Mouse (Mus musculus) midbrain, embryonic 11.5 days (tissue): ENCODE measurements around the gene Adcy6. TPM values are rescaled to one million over a fixed set of nuclear protein-coding genes. Genes with fewer than 3 reads are reported as not detected.

Experiments
- ATAC-seq: fragments of 200-750 bp; cut with Nextera tagmentation; 2 replicates; pipeline ENCODE4 v1.8.0; 2017; ENCODE audit warnings: moderate TSS enrichment, moderate library complexity; ENCODE audit not compliant: low FRiP score
- DNase-seq: peaks from one replicate; pipeline ENCODE4 v3.0.0; 2015; ENCODE audit warnings: low spot score; ENCODE audit errors: missing footprints
- H3K27ac ChIP-seq: fragments of 300-500 bp; sonication (generic); 2 replicates; pipeline ENCODE4 v1.5.1; 2014; ENCODE audit warnings: low read depth, low read length
- H3K27me3 ChIP-seq: fragments of 300-500 bp; sonication (generic); 2 replicates; pipeline ENCODE4 v1.6.1; 2014; ENCODE audit warnings: mild to moderate bottlenecking, low read length, moderate library complexity, mixed read lengths; ENCODE audit not compliant: control insufficient read depth, insufficient read depth
- H3K36me3 ChIP-seq: fragments of 300-500 bp; sonication (generic); 2 replicates; pipeline ENCODE4 v1.6.1; 2014; ENCODE audit warnings: mild to moderate bottlenecking, low read length, moderate library complexity, mixed read lengths; ENCODE audit not compliant: control insufficient read depth, insufficient read depth
- H3K4me1 ChIP-seq: fragments of 300-500 bp; sonication (generic); 2 replicates; pipeline ENCODE4 v1.6.1; 2014; ENCODE audit warnings: low read length; ENCODE audit not compliant: control insufficient read depth, insufficient read depth
- H3K4me2 ChIP-seq: fragments of 300-500 bp; sonication (generic); 2 replicates; pipeline ENCODE4 v1.6.1; 2014; ENCODE audit warnings: mild to moderate bottlenecking, moderate library complexity
- H3K4me3 ChIP-seq: fragments of 300-500 bp; sonication (generic); 2 replicates; pipeline ENCODE4 v1.5.1; 2014; ENCODE audit warnings: low read depth, low read length
- H3K9ac ChIP-seq: fragments of 300-500 bp; sonication (generic); 2 replicates; pipeline ENCODE4 v1.6.1; 2014; ENCODE audit warnings: low read length
- H3K9me3 ChIP-seq: fragments of 300-500 bp; sonication (generic); 2 replicates; pipeline ENCODE4 v1.6.1; 2016; ENCODE audit warnings: low read length; ENCODE audit not compliant: control insufficient read depth
- WGBS: fragments of 180-500 bp; shearing (Covaris S2); extraction: QIAGEN DNeasy Blood & Tissue Kit; methylation state at CpG from one replicate; pipeline ENCODE4 v1.1.7; 2014; 5-methylcytosine and 5-hydroxymethylcytosine counted together
- polyA plus RNA-seq: library from polyadenylated mRNA; unstranded; fragments of >200 nt; fragmentation: Nextera tagmentation; extraction: Ambion mirVana; gene quantifications from 2 replicates; pipeline ENCODE4 v1.2.1, GENCODE M21; 2014

Adcy6 gene
- polyA plus RNA-seq, 1 experiment from 2014 or later = 9.3 TPM

DNA sequence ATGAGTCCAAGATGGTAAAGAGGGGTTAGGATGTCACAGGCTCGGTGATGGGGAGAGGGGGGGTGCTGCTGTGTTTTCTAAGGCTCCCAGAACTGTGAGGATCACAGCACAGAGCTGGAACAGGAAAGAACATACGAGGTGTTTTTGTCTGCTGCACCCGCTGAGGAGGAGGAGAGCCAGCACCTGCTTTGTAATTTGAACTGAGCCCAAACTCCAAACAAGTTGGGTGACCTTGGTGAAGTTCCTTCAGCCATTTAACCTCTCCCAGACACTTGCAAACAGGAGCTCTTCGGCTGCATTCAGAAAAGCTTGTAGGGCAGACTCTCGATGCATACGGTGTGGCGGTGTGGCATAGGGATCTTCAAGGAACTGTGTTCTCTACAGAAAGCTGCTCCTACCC, 24.5 kb downstream of the Adcy6 start:
- no peak overlapping the region for H3K9ac ChIP-seq
- H3K9me3 ChIP-seq = no peaks in the 10 kb centered on the region
- H3K36me3 ChIP-seq = peaks cover 3% of the 10 kb centered on the region; the same call in 1 of the 2 replicates
- DNase-seq = no peak
- WGBS = 43% methylated on average over 7 of the region's 7 CpGs
- H3K27me3 ChIP-seq = no peaks in the 10 kb centered on the region
- H3K4me2 ChIP-seq = no peak overlapping the region
- no peaks in the 10 kb centered on the region for H3K4me1 ChIP-seq
- no peak overlapping the region for H3K27ac ChIP-seq
- no peak for ATAC-seq
- H3K4me3 ChIP-seq = no peak overlapping the region

DNA sequence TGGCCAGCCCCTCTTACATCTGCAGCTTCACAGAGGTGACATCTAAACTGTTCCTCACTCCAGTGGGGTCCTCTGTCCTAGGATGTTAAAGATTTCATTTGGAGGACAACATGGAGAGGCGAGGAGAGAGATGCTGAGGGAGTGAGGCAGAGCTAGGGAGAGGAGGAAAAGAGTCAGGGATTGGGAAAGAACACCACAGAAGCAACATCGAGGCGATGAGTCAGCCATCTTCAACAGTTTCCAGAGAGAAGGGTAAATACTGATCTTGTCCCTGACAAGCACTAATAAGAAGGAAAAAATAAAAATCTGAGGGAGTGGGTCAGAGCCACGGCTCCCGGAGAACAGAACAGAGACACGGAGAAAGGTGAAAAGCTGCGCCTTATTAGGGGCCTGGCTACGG, 26.9 kb downstream of the Adcy6 start:
- H3K4me2 ChIP-seq = no peak overlapping the region
- H3K9ac ChIP-seq = no peak overlapping the region
- DNase-seq = no peak
- H3K27me3 ChIP-seq = no peaks in the 10 kb centered on the region
- WGBS = 79% methylated on average over 8 of the region's 8 CpGs
- no peaks in the 10 kb centered on the region for H3K36me3 ChIP-seq
- no peaks in the 10 kb centered on the region for H3K4me1 ChIP-seq
- no peak for ATAC-seq
- no peaks in the 10 kb centered on the region for H3K9me3 ChIP-seq
- no peak overlapping the region for H3K27ac ChIP-seq
- no peak overlapping the region for H3K4me3 ChIP-seq

DNA sequence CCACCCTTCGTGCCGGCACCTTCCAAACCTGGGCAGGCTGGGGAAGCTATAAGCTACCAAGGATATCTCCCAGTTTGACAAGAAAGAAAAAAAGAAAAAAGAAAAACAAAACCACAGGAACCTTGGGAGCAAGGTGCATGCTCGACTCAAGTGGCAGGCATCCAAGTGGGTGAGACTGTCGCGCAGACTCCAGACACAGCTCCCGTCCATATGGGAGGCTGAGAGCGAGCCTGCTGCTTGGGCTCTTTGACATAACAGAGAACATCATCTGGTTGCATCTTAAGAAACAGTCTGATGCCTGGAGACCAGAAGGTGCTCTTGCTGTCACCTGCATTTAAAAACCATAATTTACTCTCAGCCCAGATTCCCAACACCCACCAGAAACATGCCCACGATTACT, 27.5 kb downstream of the Adcy6 start:
- Histone ChIP-seq H3K4me2 (no peak overlapping the region), H3K27ac (no peak overlapping the region), H3K36me3 (no peaks in the 10 kb centered on the region), H3K9me3 (no peaks in the 10 kb centered on the region), H3K4me1 (no peaks in the 10 kb centered on the region), H3K9ac (no peak overlapping the region), H3K27me3 (no peaks in the 10 kb centered on the region), H3K4me3 (no peak overlapping the region)
- 84% methylated on average over 8 of the region's 8 CpGs for WGBS
- DNase-seq (no peak), ATAC-seq (no peak)

DNA sequence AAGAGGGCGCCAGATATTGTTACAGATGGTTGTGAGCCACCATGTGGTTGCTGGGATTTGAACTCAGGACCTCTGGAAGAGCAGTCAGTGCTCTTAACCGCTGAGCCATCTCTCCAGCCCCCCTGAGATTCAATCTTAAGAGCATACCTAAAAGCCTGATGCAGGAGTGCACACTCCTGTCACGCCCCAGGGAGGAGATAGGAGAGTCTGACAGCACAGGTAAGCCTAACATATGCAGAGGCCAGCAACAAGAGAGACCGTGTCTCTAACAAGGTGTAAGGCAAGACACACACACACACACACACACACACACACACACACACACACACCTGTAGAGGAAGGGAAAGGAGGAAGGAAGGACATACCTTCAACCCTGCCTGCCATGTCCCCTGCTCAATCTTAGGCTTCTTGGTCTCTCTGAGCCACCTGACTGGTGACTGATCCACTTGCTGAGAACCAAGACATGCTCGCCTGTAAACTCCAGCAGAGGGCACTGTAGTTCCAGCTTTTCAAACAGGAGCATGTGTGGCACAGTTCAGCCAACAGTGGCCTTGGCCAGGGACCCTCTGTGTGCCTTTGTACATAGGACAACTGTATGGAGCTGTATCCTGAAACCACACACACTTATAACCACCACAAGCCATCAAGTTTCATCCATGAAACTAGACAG, 29.9 kb downstream of the Adcy6 start:
- ATAC-seq = peak; percentile 83
- no peaks in the 10 kb centered on the region for H3K4me1 ChIP-seq

DNA sequence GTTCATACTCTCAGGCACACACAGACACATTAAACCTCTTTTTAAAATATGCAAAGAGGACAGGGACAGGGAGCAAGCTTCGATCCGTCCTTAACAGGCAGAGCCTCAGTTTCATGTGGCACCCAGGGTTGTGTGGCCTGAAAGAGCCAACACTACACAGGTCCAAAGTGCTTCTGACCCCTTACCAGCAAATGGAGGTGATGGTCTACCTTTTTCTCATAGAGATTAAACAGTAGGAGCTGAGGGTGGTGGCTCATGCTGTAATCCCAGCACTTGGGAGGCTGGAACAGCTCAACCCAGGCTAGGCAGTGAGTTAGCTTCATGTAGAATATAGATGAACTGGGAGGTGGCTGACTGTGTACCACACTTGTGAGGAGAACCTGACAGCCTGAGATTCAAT, 30.6 kb downstream of the Adcy6 start:
- no peaks in the 10 kb centered on the region for H3K36me3 ChIP-seq
- ATAC-seq = no peak
- no peaks in the 10 kb centered on the region for H3K4me1 ChIP-seq
- no peak overlapping the region for H3K4me2 ChIP-seq
- no peak overlapping the region for H3K27ac ChIP-seq
- no peaks in the 10 kb centered on the region for H3K27me3 ChIP-seq
- no peaks in the 10 kb centered on the region for H3K9me3 ChIP-seq
- H3K9ac ChIP-seq = no peak overlapping the region
- no peak overlapping the region for H3K4me3 ChIP-seq
- 79% methylated on average over 2 of the region's 2 CpGs for WGBS
- no peak for DNase-seq

More for the DNA sequence above, 29.9 kb downstream of the Adcy6 start:
- Histone ChIP-seq H3K4me3 (no peak overlapping the region), H3K4me2 (no peak overlapping the region), H3K27ac (no peak overlapping the region), H3K36me3 (no peaks in the 10 kb centered on the region), H3K9me3 (no peaks in the 10 kb centered on the region), H3K27me3 (no peaks in the 10 kb centered on the region), H3K9ac (no peak overlapping the region)
- WGBS = 39% methylated on average over 4 of the region's 5 CpGs
- peak; percentile 96 for DNase-seq

DNA sequence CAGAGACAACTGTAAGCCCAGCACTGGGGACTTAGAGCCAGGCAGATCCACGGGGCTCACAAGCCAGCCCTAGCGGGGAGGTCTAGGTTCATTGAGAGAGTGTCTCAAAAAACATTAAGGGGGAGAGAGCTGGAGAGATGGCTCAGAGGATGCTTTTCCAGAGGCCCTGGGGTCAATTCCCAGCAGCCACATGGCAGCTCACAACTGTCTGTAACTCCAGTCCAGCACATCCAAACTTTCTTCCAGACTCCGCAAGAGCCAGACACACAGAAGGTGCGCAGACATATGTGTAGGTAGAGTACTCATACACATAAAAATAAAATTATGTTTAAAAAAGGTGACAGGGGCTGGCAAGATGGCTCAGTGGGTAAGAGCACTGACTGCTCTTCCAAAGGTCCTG, 36.6 kb downstream of the Adcy6 start:
- Histone ChIP-seq H3K4me3 (no peak overlapping the region), H3K9ac (no peak overlapping the region), H3K4me1 (peaks cover 7% of the 10 kb centered on the region), H3K36me3 (no peaks in the 10 kb centered on the region), H3K27me3 (no peaks in the 10 kb centered on the region), H3K4me2 (no peak overlapping the region), H3K9me3 (no peaks in the 10 kb centered on the region), H3K27ac (no peak overlapping the region)
- WGBS = 81% methylated on average over 4 of the region's 4 CpGs
- DNase-seq = no peak
- ATAC-seq = no peak

DNA sequence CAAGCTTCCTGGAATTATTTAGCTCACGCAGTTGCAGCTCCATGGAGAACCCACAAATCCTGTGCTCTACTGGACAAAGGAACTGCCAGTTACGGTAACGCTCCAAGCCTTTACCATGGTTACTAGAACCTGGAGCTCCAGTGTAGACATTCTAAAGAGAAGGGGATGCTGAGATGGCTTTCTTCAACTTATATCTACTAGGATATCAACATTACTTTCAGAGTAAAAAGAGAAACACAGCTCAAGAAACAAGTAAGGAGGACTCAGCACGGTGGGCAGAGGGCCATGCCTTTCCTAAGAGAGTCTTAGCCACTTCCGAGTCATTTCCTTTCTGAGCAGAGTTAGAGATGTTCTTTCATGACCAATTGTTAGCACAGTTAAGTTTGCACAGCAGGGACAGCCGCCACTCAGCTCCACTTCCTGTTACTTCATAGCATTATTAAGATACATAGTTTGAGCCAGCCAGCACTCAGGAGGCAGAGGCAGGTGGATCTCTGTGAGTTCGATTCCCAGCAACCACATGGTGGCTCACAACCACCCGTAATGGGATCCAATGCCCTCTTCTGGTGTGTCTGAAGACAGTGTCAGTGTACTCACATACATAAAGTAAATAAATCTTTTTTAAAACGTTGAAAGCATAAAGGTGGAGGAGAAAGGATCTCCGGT, 38.9 kb downstream of the Adcy6 start, which contains the start of the genes Ccnt1 and 4930415O20Rik:
Gene Ccnt1 (minus strand): TSS at position 51 of the 666 bp plus-strand sequence.
Gene 4930415O20Rik (plus strand): TSS at position 132 of the 666 bp plus-strand sequence.
- DNase-seq = no peak
- WGBS = 84% methylated on average over 10 of the region's 10 CpGs
- H3K27me3 ChIP-seq = no peaks in the 10 kb centered on the region

DNA sequence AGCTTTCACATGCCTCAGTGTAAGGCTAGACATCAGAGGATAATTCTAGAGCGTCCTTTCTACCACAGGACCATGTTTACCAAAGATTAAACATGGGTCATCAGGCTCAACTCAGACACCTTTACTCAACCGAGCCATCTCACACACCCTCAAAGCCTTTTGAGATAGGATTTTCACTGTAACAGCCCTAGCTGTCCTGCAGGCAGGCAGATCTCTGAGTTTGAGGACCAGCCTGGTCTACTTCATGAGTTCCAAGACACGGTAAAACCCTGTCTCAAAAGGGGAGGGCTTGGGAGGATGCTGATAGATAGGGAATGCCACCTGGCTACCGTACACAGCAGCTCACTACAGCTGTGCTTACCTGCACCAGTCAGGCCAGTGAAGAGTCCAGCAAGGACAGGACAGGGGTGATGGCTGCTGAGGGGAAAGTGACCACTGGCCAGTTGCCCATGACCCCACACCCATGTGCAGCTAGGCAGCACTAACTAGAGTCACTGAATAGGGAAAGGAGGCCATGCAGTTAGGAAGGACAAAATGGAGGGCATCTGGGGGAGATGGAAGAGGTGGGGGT, 40.0 kb downstream of the Adcy6 start:
- no peak overlapping the region for H3K4me2 ChIP-seq
- no peak overlapping the region for H3K4me3 ChIP-seq
- DNase-seq = peak; percentile 21
- H3K9me3 ChIP-seq = no peaks in the 10 kb centered on the region
- ATAC-seq = no peak
- H3K9ac ChIP-seq = no peak overlapping the region
- no peaks in the 10 kb centered on the region for H3K36me3 ChIP-seq
- WGBS = 84% methylated on average over 4 of the region's 4 CpGs
- no peak overlapping the region for H3K27ac ChIP-seq
- no peaks in the 10 kb centered on the region for H3K27me3 ChIP-seq
- H3K4me1 ChIP-seq = peaks cover 19% of the 10 kb centered on the region

More for the DNA sequence above, 38.9 kb downstream of the Adcy6 start, which contains the start of the genes Ccnt1 and 4930415O20Rik:
- no peak within 1 kb of the TSS for H3K4me2 ChIP-seq
- H3K4me3 ChIP-seq = no peak within 1 kb of the TSS
- no peak within 1 kb of the TSS for H3K9ac ChIP-seq
- no peak for ATAC-seq
- H3K4me1 ChIP-seq = peaks cover 9% of the 10 kb centered on the region
- H3K36me3 ChIP-seq = no peaks in the 10 kb centered on the region
- H3K9me3 ChIP-seq = no peaks in the 10 kb centered on the region
- H3K27ac ChIP-seq = no peak within 1 kb of the TSS

DNA sequence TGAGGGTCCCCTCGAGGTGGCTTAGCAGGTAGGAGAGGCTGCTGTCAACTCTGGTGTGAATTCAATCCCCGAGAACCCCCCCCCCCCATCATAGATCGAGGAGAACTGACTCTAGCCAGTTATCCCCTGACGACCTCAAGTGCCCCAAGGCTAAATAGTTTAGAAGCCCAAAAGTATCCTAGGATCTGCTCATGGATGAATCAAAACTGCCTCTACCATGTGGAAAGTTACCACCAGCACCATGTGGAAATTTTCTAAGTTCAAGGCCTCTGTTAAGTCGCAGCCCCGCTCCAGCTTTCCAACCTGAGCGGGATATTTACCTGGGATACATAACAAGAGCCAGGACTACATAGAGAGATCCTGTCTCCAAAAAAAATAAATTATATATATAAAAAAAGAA, 40.7 kb downstream of the Adcy6 start:
- H3K27me3 ChIP-seq = no peaks in the 10 kb centered on the region
- H3K4me2 ChIP-seq = peak overlapping the region; percentile 64
- H3K9me3 ChIP-seq = no peaks in the 10 kb centered on the region
- peak overlapping the region; percentile 97; the same call in 1 of the 2 replicates for H3K4me3 ChIP-seq
- peaks cover 19% of the 10 kb centered on the region for H3K4me1 ChIP-seq
- H3K27ac ChIP-seq = no peak overlapping the region
- no peaks in the 10 kb centered on the region for H3K36me3 ChIP-seq
- WGBS = 78% methylated on average over 7 of the region's 7 CpGs
- H3K9ac ChIP-seq = peak overlapping the region; percentile 91
- ATAC-seq = no peak
- no peak for DNase-seq
